Mouse (Mus musculus) left cerebral cortex, adult 18-20 months (tissue): ENCODE measurements around the gene Chfr. TPM values are rescaled to one million over a fixed set of nuclear protein-coding genes. Genes with fewer than 3 reads are reported as not detected.

Experiments
- total RNA-seq, 2 experiments: library from RNA; stranded (reverse); gene quantifications; 2 replicates each; pipeline ENCODE4 v1.2.3; 2021

The Chfr gene
- total RNA-seq, 2 experiments from 2014 or later: 42.3 to 54.0 TPM

Other genes starting within 250 kb of the Chfr start
- gene Gm15446, start 212.4 kb upstream of the Chfr start, total RNA-seq: 10 to 100 TPM; 32.3 to 34.4 TPM
- gene Zfp932, start 139.3 kb upstream of the Chfr start, total RNA-seq: 10 to 100 TPM; 45.4 to 54.8 TPM
- gene Gm17655, start 63.3 kb upstream of the Chfr start, total RNA-seq: 1 to 10 TPM; 4.0 to 6.4 TPM
- under 1 TPM; 0.40 to 0.53 TPM for gene Gm35315, start 41.4 kb upstream of the Chfr start, total RNA-seq
- gene Plcxd1, start 35.9 kb upstream of the Chfr start, total RNA-seq: 10 to 100 TPM; 10.4 to 10.9 TPM
- gene Gtpbp6, start 27.6 kb upstream of the Chfr start, total RNA-seq: 10 to 100 TPM; 81.8 to 96.5 TPM
- 10 to 100 TPM; 15.5 to 15.7 TPM for gene Zfp605, start 25.8 kb upstream of the Chfr start, total RNA-seq
- gene Golga3, start 40.9 kb downstream of the Chfr start, total RNA-seq: 10 to 100 TPM; 47.1 to 47.5 TPM
- gene Ankle2, start 95.2 kb downstream of the Chfr start, total RNA-seq: 10 to 100 TPM; 41.8 to 45.2 TPM
- 10 to 100 TPM; 55.1 to 59.2 TPM for gene Pgam5, start 134.1 kb downstream of the Chfr start, total RNA-seq
- 1 to 10 TPM; 7.9 to 9.5 TPM for gene Pxmp2, start 150.3 kb downstream of the Chfr start, total RNA-seq
- 1 to 10 TPM in 1 of 2 experiments, under 1 TPM in 1; 0.73 to 1.0 TPM for gene Pole, start 150.5 kb downstream of the Chfr start, total RNA-seq
- under 1 TPM in 1 of 2 experiments, not detected in 1; 0.23 TPM for gene P2rx2, start 207.4 kb downstream of the Chfr start, total RNA-seq
- not detected for gene Lrcol1, start 208.9 kb downstream of the Chfr start, total RNA-seq